Comparison of ENCODE assay signal across 21 mouse cellular contexts in genomic region chr10:43898276-43898675, GRCm38 (mm10).
A peak's percentile ranks its signal among the peaks of the same experiment; 100 is the strongest.
DNase-seq lines count a peak whose midpoint lies in the region; TF ChIP-seq lines count a peak whose summit lies in the region.
"Had no signal": no experiment of that assay in that cellular context is flagged by ENCODE, and none has a peak within 500 bp of the region (broad histone marks: within the 10 kb centered on the region; RNA-seq: fewer than 3 reads in every experiment).

No protein-coding gene starts in this region.

- DNase-seq in heart, adult 11 months: peak; percentile 73
- no peak for DNase-seq in heart, adult 9 months (ENCODE audit: low spot score in 2 of 2)
- DNase-seq in spleen, postnatal 36 days (ENCODE audit: low spot score in 2 of 2): peak; percentile 51 to 56
- DNase-seq in spleen, adult 12 weeks (ENCODE audit: low spot score): no peak
- DNase-seq in splenic B cell, adult 2 months (ENCODE audit: low read depth, low spot score): peak; percentile 40
- no peak for DNase-seq in urinary bladder, postnatal 14 days (ENCODE audit: low spot score)
- DNase-seq in lung, postnatal 10 days: no peak
- DNase-seq: adrenal gland, adult 2 months; adrenal gland, postnatal 10 days; adrenal gland, postnatal 25 days; cerebellum, adult 11-12 months; cerebellum, adult 2 months; cerebellum, adult 9-10 months; cerebellum, postnatal 10 days; cerebellum, postnatal 25 days; forebrain, postnatal 0 days had no signal

- peaks cover 32% of the 10 kb centered on the region for H3K4me1 ChIP-seq in E14TG2a.4 (replicated peaks; ENCODE audit: low read depth, low read length)

- no peaks in the 10 kb centered on the region for H3K27me3 ChIP-seq in E14TG2a.4 (ENCODE audit: insufficient read depth, low read length)
- H3K27me3 ChIP-seq in splenic B cell, adult 2 months (ENCODE audit: control insufficient read depth, insufficient read depth, low read length, poor library complexity, severe bottlenecking): no peaks in the 10 kb centered on the region
- H3K27me3 ChIP-seq: embryonic facial prominence, embryonic 12.5 days; forebrain, embryonic 13.5 days; forebrain, embryonic 15.5 days had no signal

- no peaks in the 10 kb centered on the region for H3K9me3 ChIP-seq in E14TG2a.4 (ENCODE audit: low read length)
- H3K9me3 ChIP-seq: embryonic facial prominence, embryonic 10.5 days; embryonic facial prominence, embryonic 12.5 days; forebrain, embryonic 13.5 days; forebrain, embryonic 15.5 days had no signal

- TF ChIP-seq CTCF in E14TG2a.4 (conservative IDR thresholded peaks at IDR 0.05; ENCODE audit: low read length): no peak

- H3K36me3 ChIP-seq in E14TG2a.4 (ENCODE audit: insufficient read depth, low read length): peaks cover 48% of the 10 kb centered on the region
- H3K36me3 ChIP-seq in splenic B cell, adult 2 months (ENCODE audit: control insufficient read depth, insufficient read depth, low read length, poor library complexity, severe bottlenecking): peaks cover under 1% of the 10 kb centered on the region; the same call in 1 of the 2 replicates

- 0 out of 2 replicates have a peak overlapping the region, but pooled peaks have one; percentile 10 for H3K4me3 ChIP-seq in E14TG2a.4 (replicated peaks; ENCODE audit: low read length)
- H3K4me3 ChIP-seq: embryonic facial prominence, embryonic 10.5 days; embryonic facial prominence, embryonic 12.5 days; forebrain, embryonic 13.5 days; forebrain, embryonic 15.5 days had no signal

Comparison
In these comparisons a context has a peak if more than half of its experiments do, and no peak if none do; other contexts are left out.
1. DNase-seq: peak in heart, adult 11 months (single experiment), spleen, postnatal 36 days (2 of 2) and splenic B cell, adult 2 months (single experiment); none in heart, adult 9 months (0 of 2), spleen, adult 12 weeks (single experiment), urinary bladder, postnatal 14 days (single experiment) and lung, postnatal 10 days (single experiment).